In genomic region chr9:24943830-24944229, GRCm38 (mm10) we compare ENCODE assay signal across 11 mouse cellular contexts.
A peak's percentile ranks its signal among the peaks of the same experiment; 100 is the strongest.
DNase-seq lines count a peak whose midpoint lies in the region; ATAC-seq and TF ChIP-seq lines count a peak whose summit lies in the region.
"Had no signal": no experiment of that assay in that cellular context is flagged by ENCODE, and none has a peak within 500 bp of the region (broad histone marks: within the 10 kb centered on the region; RNA-seq: fewer than 3 reads in every experiment).

No protein-coding gene starts in this region.

- peak; percentile 65 for DNase-seq in lung, embryonic 14.5 days
- no peak for DNase-seq in lung, adult 2 months
- DNase-seq in brain, adult 2 months (ENCODE audit: low read depth, low spot score), result peak; percentile 20
- peak; percentile 59 for DNase-seq in heart, postnatal 4 days
- DNase-seq in gastrocnemius, postnatal 14 days, result no peak
- no peak for DNase-seq in ovary, postnatal 14 days (ENCODE audit: low spot score)
- DNase-seq: kidney, postnatal 10 days; spleen, adult 18-20 months had no signal

- no peaks in the 10 kb centered on the region for H3K4me1 ChIP-seq in lung, embryonic 14.5 days (ENCODE audit: insufficient read depth)
- H3K4me1 ChIP-seq in lung, adult 2 months (ENCODE audit: control insufficient read depth, insufficient read depth, low read length), result no peaks in the 10 kb centered on the region
- peaks cover 5% of the 10 kb centered on the region; the same call in 1 of the 2 replicates for H3K4me1 ChIP-seq in neural tube, embryonic 12.5 days
- H3K4me1 ChIP-seq: embryonic facial prominence, embryonic 13.5 days had no signal

- H3K4me3 ChIP-seq in lung, embryonic 14.5 days (ENCODE audit: low read depth, low read length), result no peak overlapping the region
- H3K4me3 ChIP-seq in lung, adult 2 months (replicated peaks; ENCODE audit: extremely low read depth, low read depth, low read length), result no peak overlapping the region
- no peak overlapping the region for H3K4me3 ChIP-seq in neural tube, embryonic 12.5 days
- H3K4me3 ChIP-seq: embryonic facial prominence, embryonic 13.5 days had no signal

- H3K9ac ChIP-seq in lung, embryonic 14.5 days, result no peak overlapping the region
- H3K9ac ChIP-seq in neural tube, embryonic 12.5 days, result no peak overlapping the region
- H3K9ac ChIP-seq: embryonic facial prominence, embryonic 13.5 days had no signal

- H3K4me2 ChIP-seq in lung, embryonic 14.5 days, result no peak overlapping the region
- no peak overlapping the region for H3K4me2 ChIP-seq in neural tube, embryonic 12.5 days (replicated peaks)
- H3K4me2 ChIP-seq: embryonic facial prominence, embryonic 13.5 days had no signal

- peak; percentile 79 for ATAC-seq in lung, embryonic 14.5 days (ENCODE audit: insufficient read depth)
- peak; percentile 56; the same call in 1 of the 2 replicates for ATAC-seq in neural tube, embryonic 12.5 days (ENCODE audit: low FRiP score, low read depth)
- ATAC-seq in frontal cortex, adult (ENCODE audit: low TSS enrichment), result no peak

- TF ChIP-seq POLR2A in lung, adult 2 months (IDR thresholded peaks at IDR 0.05; ENCODE audit: borderline replicate concordance, extremely low read depth, low read depth, low read length), result no peak

- no peak overlapping the region for H3K27ac ChIP-seq in lung, embryonic 14.5 days (ENCODE audit: low read depth)
- no peak overlapping the region for H3K27ac ChIP-seq in neural tube, embryonic 12.5 days
- H3K27ac ChIP-seq: embryonic facial prominence, embryonic 13.5 days had no signal

- no peak for TF ChIP-seq CTCF in lung, embryonic 14.5 days (IDR thresholded peaks at IDR 0.05; ENCODE audit: low read depth)
- no peak for TF ChIP-seq CTCF in lung, adult 2 months (IDR thresholded peaks at IDR 0.05; ENCODE audit: insufficient read depth, low read length)

- 35% methylated on average over 6 of the region's 6 CpGs for WGBS in lung, embryonic 14.5 days
- WGBS in lung, adult 2 months, result 20% methylated on average over 6 of the region's 6 CpGs
- 9% methylated on average over 6 of the region's 6 CpGs for WGBS in neural tube, embryonic 12.5 days

- H3K27me3 ChIP-seq in lung, embryonic 14.5 days (ENCODE audit: insufficient read depth, low read length), result no peaks in the 10 kb centered on the region
- no peaks in the 10 kb centered on the region for H3K27me3 ChIP-seq in neural tube, embryonic 12.5 days (replicated peaks)
- H3K27me3 ChIP-seq: embryonic facial prominence, embryonic 13.5 days had no signal

- intact Hi-C loops in gastrocnemius, postnatal 14 days (cut with DNase I; ENCODE audit: low total_unique reads), result loop anchor here (10.0 kb wide), 1 partner anchor 91 kb away; no protein-coding TSS in a partner anchor

- H3K9me3 ChIP-seq in lung, embryonic 14.5 days (ENCODE audit: low read depth, low read length), result no peaks in the 10 kb centered on the region
- H3K9me3 ChIP-seq in neural tube, embryonic 12.5 days, result no peaks in the 10 kb centered on the region
- H3K9me3 ChIP-seq: embryonic facial prominence, embryonic 13.5 days had no signal

- no peaks in the 10 kb centered on the region for H3K36me3 ChIP-seq in lung, embryonic 14.5 days (ENCODE audit: insufficient read depth)
- H3K36me3 ChIP-seq in neural tube, embryonic 12.5 days, result no peaks in the 10 kb centered on the region
- H3K36me3 ChIP-seq: embryonic facial prominence, embryonic 13.5 days had no signal

Comparison
In these comparisons a context has a peak if more than half of its experiments do, and no peak if none do; other contexts are left out.
1. DNase-seq: peak in lung, embryonic 14.5 days (single experiment), brain, adult 2 months (single experiment) and heart, postnatal 4 days (single experiment); none in lung, adult 2 months (single experiment), gastrocnemius, postnatal 14 days (single experiment) and ovary, postnatal 14 days (single experiment).